8 mouse cellular contexts compared by ENCODE assay signal in genomic region chr4:138453753-138454570, GRCm38 (mm10). TPM values are rescaled to one million over a fixed set of nuclear protein-coding genes. Genes with fewer than 3 reads are reported as not detected.
DNase-seq lines count a peak whose midpoint lies in the region; ATAC-seq and TF ChIP-seq lines count a peak whose summit lies in the region.

TSS of gene Camk2n1 (plus strand) at chr4:138454314.

- peak within 1 kb of the TSS; percentile 63 for H3K4me3 ChIP-seq in liver, embryonic 16.5 days (ENCODE audit: low read depth, low read length)
- H3K4me3 ChIP-seq in neural tube, embryonic 12.5 days = peak within 1 kb of the TSS; percentile 99
- peak within 1 kb of the TSS; percentile 55 for H3K4me3 ChIP-seq in thymus, adult 2 months (ENCODE audit: control insufficient read depth, insufficient read depth, low read length)

- TF ChIP-seq POLR2A in thymus, adult 2 months (IDR thresholded peaks at IDR 0.05; ENCODE audit: control insufficient read depth, extremely low read depth, insufficient read depth, low read length, poor library complexity) = no peak

- H3K4me2 ChIP-seq in liver, embryonic 16.5 days (ENCODE audit: low read depth, low read length) = peak within 1 kb of the TSS; percentile 55
- peak within 1 kb of the TSS; percentile 81 for H3K4me2 ChIP-seq in neural tube, embryonic 12.5 days (replicated peaks)

- 1% methylated on average over 29 of the region's 64 CpGs for WGBS in liver, embryonic 16.5 days (ENCODE audit: insufficient replicate concordance)
- WGBS in neural tube, embryonic 12.5 days = under 1% methylated on average over 62 of the region's 64 CpGs
- 2% methylated on average over 48 of the region's 64 CpGs for WGBS in thymus, adult 2 months

- H3K9ac ChIP-seq in liver, embryonic 16.5 days (ENCODE audit: low read depth, low read length) = peak within 1 kb of the TSS; percentile 52
- H3K9ac ChIP-seq in neural tube, embryonic 12.5 days = peak within 1 kb of the TSS; percentile 98

- DNase-seq in ES-CJ7 (ENCODE audit: low read depth, low spot score) = peak; percentile 68
- peak; percentile 92 for DNase-seq in cerebellum, adult 18-20 months
- peak; percentile 50 for DNase-seq in forelimb bud, embryonic 11.5 days (ENCODE audit: low read depth, low spot score)
- DNase-seq in heart, postnatal 36 days = peak; percentile 82 to 83
- peak; percentile 70 to 89 for DNase-seq in layer of hippocampus, adult 18-20 months (ENCODE audit: low spot score in 2 of 2)
- DNase-seq in thymus, adult 2 months = peak; percentile 41

- ATAC-seq in liver, embryonic 16.5 days (ENCODE audit: low read depth) = peak; percentile 76
- ATAC-seq in neural tube, embryonic 12.5 days (ENCODE audit: low FRiP score, low read depth) = peak; percentile 82

- H3K27ac ChIP-seq in liver, embryonic 16.5 days (ENCODE audit: low read length) = peak within 1 kb of the TSS; percentile 65
- peak within 1 kb of the TSS; percentile 95 for H3K27ac ChIP-seq in neural tube, embryonic 12.5 days
- H3K27ac ChIP-seq in thymus, adult 2 months (ENCODE audit: control insufficient read depth, insufficient read depth, low read length) = no peak within 1 kb of the TSS

- intact Hi-C loops in heart, postnatal 36 days (cut with DNase I) = loop anchor here (5.0 kb wide), 1 partner anchor 53 kb away; no protein-coding TSS in a partner anchor

- TF ChIP-seq CTCF in thymus, adult 2 months (IDR thresholded peaks at IDR 0.05; ENCODE audit: borderline replicate concordance, control insufficient read depth, extremely low read depth, insufficient read depth, low read length, poor library complexity) = no peak

- H3K4me1 ChIP-seq in liver, embryonic 16.5 days (ENCODE audit: control insufficient read depth, low read depth, low read length) = peaks cover 4% of the 10 kb centered on the region
- peaks cover 48% of the 10 kb centered on the region for H3K4me1 ChIP-seq in neural tube, embryonic 12.5 days
- H3K4me1 ChIP-seq in thymus, adult 2 months (replicated peaks; ENCODE audit: control insufficient read depth, insufficient read depth, low read length) = peaks cover 12% of the 10 kb centered on the region

- no peaks in the 10 kb centered on the region for H3K9me3 ChIP-seq in liver, embryonic 16.5 days (replicated peaks; ENCODE audit: control insufficient read depth, low read length)
- H3K9me3 ChIP-seq in neural tube, embryonic 12.5 days = no peaks in the 10 kb centered on the region

- no peaks in the 10 kb centered on the region for H3K36me3 ChIP-seq in liver, embryonic 16.5 days (ENCODE audit: control insufficient read depth, insufficient read depth)
- H3K36me3 ChIP-seq in neural tube, embryonic 12.5 days = peaks cover 5% of the 10 kb centered on the region; the same call in 1 of the 2 replicates
- no peaks in the 10 kb centered on the region for H3K36me3 ChIP-seq in thymus, adult 2 months (ENCODE audit: control insufficient read depth, insufficient read depth, low read length)

- H3K27me3 ChIP-seq in liver, embryonic 16.5 days (ENCODE audit: control insufficient read depth, insufficient read depth, low read depth, low read length) = peaks cover 69% of the 10 kb centered on the region
- H3K27me3 ChIP-seq in neural tube, embryonic 12.5 days (replicated peaks) = peaks cover 8% of the 10 kb centered on the region
- peaks cover 35% of the 10 kb centered on the region for H3K27me3 ChIP-seq in thymus, adult 2 months (ENCODE audit: control insufficient read depth, insufficient read depth, low read length)

RNA-seq across cellular contexts. Expression of gene Camk2n1, which starts in this region (rescaled TPM):
- 10 to 100 TPM in 1 of 2 experiments, 1 to 10 TPM in 1; 9.9 to 11.0 TPM for total RNA-seq in heart, postnatal 36 days (2021)
- total RNA-seq in layer of hippocampus, adult 18-20 months (2021) = 100 to 1,000 TPM; 405 to 413 TPM
- 1.5 and 1.6 TPM in 2 replicates for polyA plus RNA-seq in liver, embryonic 16.5 days (2015; fragmentation: Nextera tagmentation; extraction: Ambion mirVana)
- polyA plus RNA-seq in neural tube, embryonic 12.5 days (2016; fragmentation: Nextera tagmentation; extraction: Ambion mirVana) = 9.2 and 11.7 TPM in 2 replicates
- 2.2 and 2.7 TPM in 2 replicates for polyA plus RNA-seq in thymus, adult 2 months (2012; rRNA removed)

Comparison
In these comparisons a context has a peak if more than half of its experiments do, and no peak if none do; other contexts are left out.
1. RNA of gene Camk2n1 (total RNA-seq): 405 to 413 TPM in layer of hippocampus, adult 18-20 months; 9.9 to 11.0 TPM in heart, postnatal 36 days; every median in the first group is over 10 times any median in the second.
2. DNase-seq: peak in every context shown above with its lines; median percentile 92 in cerebellum, adult 18-20 months; 82 in heart, postnatal 36 days; 80 in layer of hippocampus, adult 18-20 months; 68 in ES-CJ7; 50 in forelimb bud, embryonic 11.5 days; 41 in thymus, adult 2 months.
3. Peak in every context shown above with its lines, with median percentiles within 50 percentile points of each other: H3K4me3 ChIP-seq.